Mouse (Mus musculus): ENCODE results near the gene Tnfaip8l2.

Gene Tnfaip8l2

DNA sequence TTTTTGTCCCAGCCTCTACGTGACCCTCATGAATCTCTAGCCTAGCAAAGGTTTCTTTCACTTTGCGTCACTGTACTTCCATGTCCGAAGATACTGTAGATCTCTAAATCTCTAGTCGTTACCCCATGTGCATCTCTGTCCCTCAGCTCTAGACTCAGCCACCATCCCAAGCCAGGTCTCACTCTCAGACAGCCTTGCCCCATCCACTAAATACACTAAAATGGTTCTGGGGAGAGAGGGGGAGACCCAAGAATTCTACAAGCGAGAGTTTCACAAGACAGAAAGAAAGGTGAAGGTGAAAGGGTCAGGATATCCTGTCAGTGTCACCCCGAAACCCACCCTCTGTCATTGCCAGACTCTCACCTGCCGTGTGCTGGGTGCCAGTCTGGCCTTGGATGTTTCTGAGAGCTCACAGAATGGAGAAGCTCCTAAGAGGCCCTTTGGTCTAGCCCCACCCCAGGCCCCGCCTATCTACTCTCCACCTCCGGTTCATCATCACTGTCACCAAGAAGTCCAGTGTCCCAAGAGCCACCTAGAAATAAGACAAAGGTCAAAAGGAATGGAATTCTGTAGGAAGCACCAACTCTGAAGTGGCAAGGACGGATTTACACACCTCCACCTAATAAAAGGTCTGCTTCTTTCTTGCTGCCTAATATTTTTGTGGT is at the start of gene Tnfaip8l2:
Gene Tnfaip8l2 (minus strand): TSS at position 409 of the 665 bp plus-strand sequence.
- DNase-seq (ENCODE audit: low spot score): no peak

DNA sequence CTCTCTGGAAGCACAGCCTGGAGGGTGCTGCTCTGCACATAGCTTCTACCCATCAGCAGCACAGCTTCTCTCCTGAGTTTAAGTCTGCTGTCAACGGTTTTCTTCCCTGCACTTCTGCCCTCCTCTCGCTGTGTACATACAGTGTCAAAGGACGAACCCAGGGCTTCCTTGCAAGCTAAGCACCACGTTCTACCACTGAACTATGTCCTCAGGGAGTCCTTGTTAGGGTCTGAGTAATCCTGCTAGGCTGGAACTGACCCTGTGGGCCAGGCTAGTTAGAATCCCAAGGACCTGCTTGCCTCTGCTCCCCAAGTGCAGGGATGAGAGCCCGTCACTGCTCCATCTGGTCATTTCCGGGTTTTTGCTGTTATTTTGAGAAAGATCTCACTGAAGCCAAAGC is 44.7 kb upstream of the Tnfaip8l2 start:
- DNase-seq (ENCODE audit: low spot score): no peak

DNA sequence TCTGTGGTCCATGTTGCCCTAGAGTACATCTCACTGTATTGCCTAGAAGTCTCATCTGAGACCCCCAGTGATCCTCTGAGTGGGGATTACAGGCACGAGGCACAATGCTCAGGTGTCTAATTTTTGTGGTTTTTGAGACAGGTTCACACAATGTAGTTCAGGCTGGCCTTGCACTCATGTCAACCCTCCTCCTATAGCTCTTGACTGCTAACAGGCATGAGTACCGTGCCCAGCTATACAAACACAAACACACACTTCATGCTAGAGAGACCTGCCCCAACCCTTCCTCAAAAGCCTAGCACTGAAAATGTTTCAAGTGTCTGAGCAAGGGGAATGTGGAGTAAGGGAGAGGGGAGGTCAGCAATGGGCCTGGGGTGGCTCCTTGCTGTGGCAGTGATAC is 43.9 kb upstream of the Tnfaip8l2 start:
- DNase-seq (ENCODE audit: low spot score): no peak

DNA sequence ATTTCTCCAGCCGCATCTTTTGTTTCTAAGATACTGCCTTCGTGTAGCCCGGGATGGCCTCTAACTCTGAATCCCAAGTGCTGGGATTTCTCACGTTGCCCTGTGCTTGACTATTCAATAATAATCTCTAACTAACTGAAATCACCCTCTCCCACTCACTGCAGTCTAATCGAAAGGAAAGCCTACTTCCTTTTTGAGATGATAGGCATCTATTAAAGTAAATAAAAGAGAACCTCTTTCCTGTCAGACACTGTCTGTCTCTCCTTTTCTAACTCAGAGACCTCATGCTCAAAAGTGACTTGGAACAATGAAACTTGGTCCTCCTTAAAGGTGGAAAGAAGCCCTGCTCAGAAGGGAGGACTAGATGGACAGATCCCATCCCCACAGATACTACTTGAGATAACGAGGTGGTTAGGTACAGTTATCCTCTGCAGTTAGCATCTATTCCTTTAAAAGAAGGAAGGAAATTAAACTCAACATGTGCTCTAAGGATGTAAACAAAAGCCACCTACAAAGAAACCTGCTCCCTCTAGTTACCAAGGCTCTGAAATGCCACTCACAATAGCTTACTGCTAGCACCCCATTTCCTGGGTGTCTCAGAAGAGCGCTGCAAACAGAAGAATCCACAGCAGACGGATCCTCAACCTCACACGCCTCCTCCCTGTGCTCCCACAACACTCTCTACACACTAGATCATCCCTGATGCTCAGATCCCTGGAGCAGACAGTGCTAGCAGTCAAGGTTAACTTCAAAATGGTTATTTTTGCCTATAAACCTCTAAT is 42.8 kb upstream of the Tnfaip8l2 start:
- no peak for DNase-seq (ENCODE audit: low spot score)

DNA sequence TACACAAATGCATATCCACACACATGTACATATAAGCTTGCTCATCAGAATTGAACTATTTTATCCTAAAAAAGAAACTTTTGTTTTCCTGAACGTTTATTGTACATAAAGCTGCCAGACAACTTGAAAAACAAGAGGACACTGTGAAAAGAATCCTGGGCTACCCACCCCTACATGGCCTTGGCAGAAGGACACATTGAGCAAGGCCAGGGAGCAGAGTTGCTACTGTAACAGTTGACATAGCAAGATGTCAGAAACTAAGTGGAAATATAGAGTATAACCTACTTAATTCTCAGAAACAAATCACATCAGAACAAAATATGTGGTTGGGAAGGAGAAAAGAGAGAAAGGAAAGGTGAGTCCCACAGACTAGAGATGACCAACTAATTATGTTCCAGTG is 39.7 kb upstream of the Tnfaip8l2 start:
- DNase-seq (ENCODE audit: low spot score): no peak

DNA sequence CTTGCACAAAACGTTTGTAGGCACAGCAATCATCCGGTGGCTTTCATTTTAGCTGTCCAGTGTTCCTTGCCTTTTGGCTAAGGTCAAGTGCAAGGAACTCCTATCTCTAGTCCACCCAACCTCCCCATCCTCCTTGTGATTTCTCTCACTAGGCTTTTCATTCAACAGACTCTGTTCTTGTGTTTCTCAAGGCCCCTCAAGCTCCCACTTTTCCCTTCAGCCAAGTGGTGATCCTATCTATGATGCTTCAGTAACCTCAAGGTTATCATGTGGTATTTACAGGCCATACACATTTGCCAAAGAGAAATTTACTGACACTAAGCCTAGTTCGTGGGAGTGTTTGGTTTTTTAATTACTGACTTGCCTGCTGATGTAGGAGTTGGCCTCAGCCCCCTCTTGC is 37.7 kb upstream of the Tnfaip8l2 start:
- peak; percentile 53 for DNase-seq (ENCODE audit: low spot score)

DNA sequence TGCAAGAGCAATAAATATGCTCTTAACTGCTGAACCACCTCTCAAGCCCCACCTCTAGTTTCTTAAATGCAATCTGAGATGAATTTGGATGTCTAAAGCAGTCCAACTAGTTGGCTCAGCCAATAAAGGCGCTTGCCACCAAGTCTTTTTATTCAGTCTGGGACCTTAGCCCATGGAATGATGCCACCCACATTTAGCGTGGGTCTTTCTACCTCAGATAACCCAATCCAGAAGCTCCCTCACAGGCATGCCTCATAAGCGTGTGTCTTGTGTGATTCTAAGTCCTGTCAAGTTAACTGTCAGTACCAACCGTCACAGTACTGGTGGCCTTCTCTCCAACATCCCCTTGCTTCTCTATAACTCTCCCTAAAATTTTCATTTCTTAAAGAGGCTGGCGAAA is 36.8 kb upstream of the Tnfaip8l2 start:
- DNase-seq (ENCODE audit: low spot score): no peak

DNA sequence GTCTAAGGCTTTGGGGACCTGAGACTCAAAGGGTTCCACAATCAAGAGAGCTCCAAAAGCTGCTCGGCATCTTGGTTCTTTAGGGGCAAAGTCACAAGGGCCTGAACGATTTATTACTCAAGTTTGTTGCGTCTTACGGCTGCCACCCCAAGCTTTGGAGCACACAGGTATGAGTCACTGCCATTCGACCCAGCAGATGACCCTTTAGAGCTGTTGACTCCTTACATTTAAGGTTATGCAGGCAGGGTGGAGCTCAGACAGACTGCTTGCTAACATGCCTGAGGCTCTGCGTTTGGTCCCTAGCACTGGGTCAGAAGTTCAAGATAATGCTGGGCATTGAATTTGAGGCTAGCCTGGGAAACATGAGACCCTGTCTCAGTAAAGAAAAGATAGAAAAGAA is 35.4 kb upstream of the Tnfaip8l2 start:
- DNase-seq (ENCODE audit: low spot score): no peak

DNA sequence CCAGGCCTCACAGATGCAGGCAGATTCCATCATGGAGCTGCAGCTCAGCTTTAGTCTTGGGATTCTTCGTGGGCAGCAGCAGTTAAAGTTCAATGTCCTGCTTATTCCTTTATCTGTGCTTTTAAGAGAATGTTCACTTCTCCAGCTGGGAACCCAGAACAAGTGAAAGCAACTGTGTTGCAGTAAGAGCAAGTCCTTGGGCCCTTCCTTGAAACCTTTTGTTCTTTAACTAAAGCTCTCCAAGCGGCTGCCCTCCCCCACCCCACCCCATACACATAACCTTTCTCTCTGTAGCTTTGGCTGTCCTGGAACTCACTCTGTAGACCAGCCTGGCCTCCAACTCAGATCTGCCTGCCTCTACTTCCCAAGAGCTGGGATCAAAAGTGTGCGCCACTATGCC is 34.3 kb upstream of the Tnfaip8l2 start:
- no peak for DNase-seq (ENCODE audit: low spot score)

DNA sequence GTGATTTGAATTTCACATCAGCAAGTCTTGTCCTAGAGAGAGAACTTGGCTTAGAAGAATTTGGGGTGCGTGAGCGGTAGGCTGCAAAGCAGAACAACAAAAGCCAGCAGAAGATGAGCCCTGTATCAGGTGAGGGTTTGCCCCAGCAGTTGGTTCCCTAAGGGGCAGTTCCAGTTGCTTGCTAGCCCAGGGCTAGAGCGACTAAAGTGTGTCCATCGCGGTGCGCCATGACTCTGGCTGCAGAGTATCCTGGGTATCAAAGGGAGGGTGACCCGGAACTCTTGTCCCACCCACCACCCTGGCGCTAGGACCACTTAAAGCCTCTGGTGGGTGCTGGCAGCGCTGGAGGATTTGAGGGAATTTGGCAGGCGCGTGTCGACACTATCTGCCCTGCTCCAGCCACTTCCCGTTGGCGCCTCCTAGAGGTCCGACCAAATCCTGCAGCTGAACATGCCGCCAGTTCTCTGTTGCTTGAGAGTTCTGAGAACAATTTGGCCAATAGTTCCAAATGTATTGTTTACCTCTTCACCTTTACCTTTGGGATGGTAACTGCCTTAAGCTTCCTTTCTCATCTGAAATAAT is 31.9 kb upstream of the Tnfaip8l2 start:
- DNase-seq (ENCODE audit: low spot score): peak; percentile 58

DNA sequence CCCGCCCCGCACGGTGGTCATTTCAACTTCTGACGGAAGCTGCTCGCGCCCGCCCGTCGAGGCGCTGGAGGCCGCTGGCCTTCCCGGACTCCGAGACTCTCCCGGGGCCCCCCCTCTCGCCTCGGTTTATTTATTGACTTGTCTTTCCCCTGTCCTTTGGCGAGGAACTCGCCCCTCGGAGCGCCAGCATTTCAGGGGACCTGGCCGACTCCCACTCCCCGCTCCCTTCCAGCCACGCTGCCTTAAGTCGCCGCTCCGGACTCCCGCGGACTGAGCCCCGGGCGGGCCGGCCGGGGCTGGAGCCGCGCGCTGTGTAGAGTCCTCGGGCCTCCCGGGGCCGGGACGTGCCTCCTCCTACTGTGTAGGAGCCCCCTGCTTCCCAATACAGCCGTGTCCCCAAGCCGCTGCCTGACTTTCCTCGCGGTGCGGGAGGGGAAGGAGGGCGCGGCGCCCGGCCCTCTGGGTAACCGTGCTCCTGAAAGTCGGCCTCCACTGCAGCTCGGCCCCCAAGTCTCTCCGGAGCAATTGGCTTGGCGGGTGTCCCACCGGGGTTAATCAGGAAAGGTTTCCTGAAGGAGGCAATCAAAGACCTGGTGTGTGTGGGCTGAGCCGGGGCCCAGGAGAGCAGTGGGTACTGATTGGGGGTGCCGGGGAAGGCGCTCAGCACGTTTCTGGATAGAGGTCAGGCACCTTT is 31.2 kb upstream of the Tnfaip8l2 start:
- no peak for DNase-seq (ENCODE audit: low spot score)

DNA sequence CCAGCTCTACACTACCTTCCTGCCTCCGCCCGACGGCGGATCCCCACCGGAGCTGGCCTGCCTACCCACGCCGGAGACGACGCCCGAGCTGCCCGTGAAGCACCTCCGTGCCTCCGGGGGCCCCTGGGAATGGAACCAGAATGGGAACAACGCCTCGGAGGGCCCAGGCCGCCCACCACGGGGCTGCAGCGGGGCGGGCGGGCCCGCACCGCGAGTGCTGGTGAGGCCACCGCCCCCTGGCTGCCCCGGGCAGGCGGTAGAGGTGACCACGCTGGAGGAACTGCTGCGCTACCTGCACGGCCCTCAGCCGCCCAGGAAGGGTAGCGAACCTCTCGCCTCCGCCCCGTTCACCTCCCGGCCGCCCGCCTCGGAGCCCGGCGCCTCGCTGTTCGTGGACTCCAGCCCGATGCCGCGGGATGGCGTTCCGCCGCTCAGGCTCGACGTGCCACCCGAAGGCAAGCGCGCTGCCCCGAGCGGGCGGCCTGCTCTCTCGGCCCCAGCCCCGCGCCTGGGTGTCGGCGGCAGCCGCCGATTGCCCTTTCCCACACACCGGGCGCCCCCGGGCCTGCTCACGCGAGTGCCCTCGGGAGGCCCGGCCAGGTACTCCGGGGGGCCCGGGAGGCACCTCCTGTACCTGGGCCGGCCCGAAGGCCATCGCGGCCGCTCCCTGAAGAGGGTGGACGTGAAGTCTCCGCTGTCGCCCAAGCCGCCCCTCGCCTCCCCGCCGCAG is 30.5 kb upstream of the Tnfaip8l2 start:
- DNase-seq (ENCODE audit: low spot score): no peak

DNA sequence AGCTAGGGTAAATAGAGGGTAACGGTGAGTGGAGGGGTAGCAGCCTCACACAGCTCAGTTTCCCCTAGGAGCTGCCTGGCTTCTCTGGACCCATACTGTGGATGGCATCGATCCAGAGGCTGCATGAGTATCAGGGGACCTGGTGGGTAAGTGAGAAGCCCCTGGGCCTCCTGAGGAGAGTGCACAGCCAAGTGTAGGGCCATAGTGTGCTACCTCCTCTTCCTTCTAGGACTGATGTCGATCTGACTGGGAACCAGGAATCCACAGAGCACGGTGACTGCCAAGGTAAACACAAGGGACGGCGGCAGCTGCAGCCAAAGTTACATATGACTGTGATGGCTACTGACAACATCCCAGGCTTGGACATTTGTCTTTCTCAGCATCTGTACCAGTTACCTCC is 28.9 kb upstream of the Tnfaip8l2 start:
- DNase-seq (ENCODE audit: low spot score): no peak

DNA sequence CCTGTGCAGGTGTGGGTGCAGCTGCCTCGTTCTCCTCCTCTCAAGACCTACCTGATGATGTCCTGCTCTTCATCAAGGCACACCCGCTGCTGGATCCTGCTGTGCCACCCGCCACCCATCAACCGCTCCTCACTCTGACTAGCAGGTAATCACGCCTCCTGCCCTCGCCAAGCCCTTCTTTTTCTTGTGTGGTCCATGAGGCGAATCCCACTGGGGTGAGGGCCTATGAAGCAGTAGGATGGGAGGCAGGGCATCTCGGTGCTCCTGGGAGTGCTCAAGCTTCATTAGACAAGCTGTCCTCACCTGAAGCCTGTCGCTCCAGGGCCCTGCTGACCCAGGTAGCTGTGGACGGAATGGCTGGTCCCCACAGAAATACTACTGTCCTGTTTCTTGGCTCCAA is 27.8 kb upstream of the Tnfaip8l2 start:
- DNase-seq (ENCODE audit: low spot score): no peak

DNA sequence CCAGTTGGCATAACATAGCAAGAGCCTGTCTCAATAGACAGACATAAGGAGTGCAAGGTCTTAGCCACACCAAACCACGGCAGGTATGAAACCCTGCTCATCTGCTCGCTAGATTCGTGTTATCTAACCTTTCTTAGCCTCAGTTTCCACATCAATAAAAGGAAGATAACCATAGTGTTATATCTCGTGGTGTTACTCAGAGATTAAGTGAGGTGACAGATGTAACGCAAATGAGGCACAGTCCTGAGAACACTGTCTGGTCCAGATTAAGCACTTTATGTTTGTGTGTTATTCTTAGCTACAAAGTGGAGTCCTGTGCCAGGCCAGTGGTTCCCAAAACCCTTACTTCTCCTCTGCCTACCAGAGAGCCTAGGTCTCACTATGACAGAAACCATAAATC is 22.7 kb upstream of the Tnfaip8l2 start:
- DNase-seq (ENCODE audit: low spot score): no peak

DNA sequence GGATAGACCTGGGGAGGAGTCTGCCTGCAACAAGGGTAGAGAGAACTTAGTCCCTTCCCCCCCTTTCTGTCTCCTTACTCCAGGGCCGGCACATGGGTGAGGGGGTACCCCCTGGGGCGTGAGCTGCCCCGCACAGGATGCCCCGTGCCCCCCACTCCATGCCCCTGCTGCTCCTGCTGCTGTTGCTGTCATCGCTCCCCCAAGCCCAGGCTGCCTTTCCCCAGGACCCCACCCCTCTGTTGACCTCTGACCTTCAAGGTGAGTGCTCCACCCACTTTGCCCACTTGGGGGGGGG is 22.0 kb upstream of the Tnfaip8l2 start:
- DNase-seq (ENCODE audit: low spot score): no peak

DNA sequence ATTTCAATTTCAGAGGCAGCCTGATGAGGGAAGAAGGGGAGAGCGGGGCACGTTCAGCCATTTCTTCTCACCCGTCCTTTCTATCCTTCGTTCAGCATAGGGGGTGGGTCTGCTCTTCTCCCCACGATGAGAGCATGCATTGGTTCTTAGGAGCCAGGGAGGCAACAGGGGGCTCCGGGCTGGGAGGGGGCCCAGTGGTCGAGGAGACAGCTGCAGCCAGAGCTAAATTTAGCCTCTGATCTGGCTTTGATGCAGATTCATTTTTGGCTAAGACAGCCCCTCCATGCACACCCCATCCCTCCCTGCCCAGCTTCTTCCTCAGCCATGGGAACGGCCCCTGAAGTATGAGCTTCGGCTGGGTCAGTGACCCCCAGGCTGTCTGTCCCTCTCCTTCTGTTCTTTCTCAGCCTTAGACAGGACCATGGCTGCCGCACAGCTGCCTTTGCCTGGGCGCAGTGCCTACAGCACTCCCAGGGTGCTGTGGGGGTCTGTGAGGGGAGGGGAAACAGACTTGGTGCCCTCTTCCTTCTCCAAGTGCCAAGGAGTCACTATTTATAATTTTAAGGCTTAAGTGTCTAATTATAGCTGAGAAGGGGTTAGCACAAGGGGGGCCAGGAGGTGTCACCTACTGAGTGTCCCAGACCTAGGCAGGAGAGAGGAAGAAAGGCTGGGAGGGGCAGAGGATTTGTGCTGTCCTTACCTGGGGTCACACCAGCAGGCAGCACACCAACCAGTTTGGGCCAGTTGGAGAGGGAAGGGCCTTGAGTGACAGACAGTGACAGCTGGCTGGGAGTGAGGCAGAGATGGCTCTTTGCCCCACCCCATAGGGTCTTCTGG is 21.5 kb upstream of the Tnfaip8l2 start:
- no peak for DNase-seq (ENCODE audit: low spot score)

DNA sequence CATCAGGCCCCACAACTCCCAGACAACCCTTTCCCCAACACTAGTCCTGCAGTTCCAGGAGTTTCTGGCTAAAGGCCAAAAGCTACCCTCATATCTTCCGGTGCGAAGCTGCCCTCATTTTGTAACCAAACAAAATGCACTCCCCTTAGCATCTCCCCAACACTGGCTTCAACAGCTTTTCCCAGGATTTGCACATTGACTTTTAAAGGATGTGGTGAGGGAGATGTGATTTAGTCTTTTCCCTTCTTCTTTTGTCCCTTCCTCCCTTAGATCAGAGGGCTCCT is 20.1 kb upstream of the Tnfaip8l2 start:
- no peak for DNase-seq (ENCODE audit: low spot score)

DNA sequence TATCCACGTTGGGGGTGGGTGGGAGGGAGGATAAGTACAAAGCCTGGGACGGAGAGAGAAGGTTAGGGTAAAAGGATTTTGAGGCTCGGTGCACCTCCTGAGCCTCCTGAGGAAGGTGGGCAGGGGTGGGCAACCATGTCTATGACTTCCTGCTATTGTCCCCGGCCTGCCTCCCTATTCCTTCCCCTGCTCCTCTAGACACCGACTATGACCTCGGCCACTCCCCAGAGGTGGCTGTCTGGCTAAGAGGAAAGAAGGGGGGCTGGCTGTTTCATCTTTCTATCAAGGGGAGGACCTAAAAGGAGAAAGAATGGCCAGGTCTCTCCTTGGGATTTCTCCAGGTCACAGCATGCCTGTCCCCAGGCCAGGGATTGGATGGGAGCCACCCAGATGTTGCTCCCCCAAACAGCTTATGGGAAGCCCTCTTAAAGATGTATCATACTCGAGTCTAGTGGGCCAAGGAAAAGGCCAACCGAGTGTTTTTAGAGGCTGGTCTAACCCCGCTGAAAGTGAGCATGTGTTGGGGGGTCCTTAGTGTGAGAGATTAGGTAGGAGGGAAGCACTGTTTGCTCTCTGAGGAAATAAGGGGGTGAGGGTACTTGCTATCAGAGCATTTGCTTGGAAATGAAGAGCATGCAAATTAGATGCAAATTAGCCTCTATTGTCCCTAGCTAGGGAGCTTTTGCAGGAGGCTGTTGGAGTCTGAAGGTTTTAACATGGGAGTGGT is 19.6 kb upstream of the Tnfaip8l2 start:
- no peak for DNase-seq (ENCODE audit: low spot score)

DNA sequence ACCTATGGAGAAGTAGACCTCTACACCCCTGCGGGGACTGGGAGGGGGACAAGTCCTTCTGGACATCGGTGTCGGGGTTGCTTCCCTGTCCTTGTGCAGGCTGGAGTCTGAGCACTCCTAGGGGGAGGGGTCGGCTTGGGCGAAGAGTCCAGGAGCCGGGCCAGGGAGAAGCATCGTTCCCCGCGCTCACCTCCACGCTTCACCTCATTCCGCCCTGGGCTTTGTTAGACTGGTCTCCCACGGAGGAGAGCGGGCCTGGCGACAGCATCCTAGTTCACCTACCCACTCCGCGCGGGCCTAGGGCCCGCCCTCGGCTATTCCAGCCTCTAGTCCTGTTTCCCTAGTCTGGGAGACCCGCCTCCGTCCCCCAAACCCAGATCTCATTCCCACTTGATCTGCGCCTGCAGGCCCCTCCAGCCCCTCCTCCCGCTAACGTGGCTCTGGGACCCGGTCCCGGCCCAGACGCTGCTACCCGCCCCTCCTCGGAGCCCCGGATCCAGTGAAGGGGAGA is 18.9 kb upstream of the Tnfaip8l2 start:
- no peak for DNase-seq (ENCODE audit: low spot score)
